Mouse (Mus musculus) neural tube, embryonic 11.5 days (tissue): ENCODE results near the gene Tgfbr3. TPM values are rescaled to one million over a fixed set of nuclear protein-coding genes. Genes with fewer than 3 reads are reported as not detected.

Source experiments
- ATAC-seq: fragments of 200-750 bp; cut with Nextera tagmentation; 2 replicates; pipeline ENCODE4 v1.8.0; 2017; ENCODE audit warnings: moderate number of reproducible peaks, mild to moderate bottlenecking, moderate TSS enrichment, moderate library complexity; ENCODE audit not compliant: insufficient read depth, low FRiP score, low TSS enrichment
- DNase-seq: peaks from one replicate; pipeline ENCODE4 v3.0.0-alpha.2; 2015; ENCODE audit warnings: low spot score
- H3K27ac ChIP-seq: fragments of 300-500 bp; sonication (generic); 2 replicates; pipeline ENCODE4 v1.5.1; 2014; ENCODE audit warnings: low read depth, mild to moderate bottlenecking, low read length
- H3K27me3 ChIP-seq: fragments of 300-500 bp; sonication (generic); 2 replicates; pipeline ENCODE4 v1.6.1; 2014; ENCODE audit warnings: mild to moderate bottlenecking, low read length, mixed read lengths; ENCODE audit not compliant: control insufficient read depth, insufficient read depth
- H3K36me3 ChIP-seq: fragments of 300-500 bp; sonication (generic); 2 replicates; pipeline ENCODE4 v1.6.1; 2014; ENCODE audit warnings: mild to moderate bottlenecking, low read length, moderate library complexity, mixed read lengths; ENCODE audit not compliant: control insufficient read depth, insufficient read depth
- H3K4me1 ChIP-seq: fragments of 300-500 bp; sonication (generic); 2 replicates; pipeline ENCODE4 v1.6.1; 2014; ENCODE audit warnings: low read length, mixed read lengths; ENCODE audit not compliant: control insufficient read depth, insufficient read depth
- H3K4me2 ChIP-seq: fragments of 300-500 bp; sonication (generic); 2 replicates; pipeline ENCODE4 v1.6.1; 2014; ENCODE audit warnings: low read depth, mild to moderate bottlenecking, moderate library complexity
- H3K4me3 ChIP-seq: fragments of 300-500 bp; sonication (generic); 2 replicates; pipeline ENCODE4 v1.5.1; 2014; ENCODE audit warnings: low read depth, low read length
- H3K9ac ChIP-seq: fragments of 300-500 bp; sonication (generic); 2 replicates; pipeline ENCODE4 v1.6.1; 2014; ENCODE audit warnings: mild to moderate bottlenecking, low read length
- H3K9me3 ChIP-seq: fragments of 300-500 bp; sonication (generic); 2 replicates; pipeline ENCODE4 v1.6.1; 2016; ENCODE audit warnings: low read length; ENCODE audit not compliant: control insufficient read depth
- WGBS: fragments of 180-500 bp; shearing (Covaris S2); extraction: QIAGEN DNeasy Blood & Tissue Kit; methylation state at CpG from one replicate; pipeline ENCODE4 v1.1.7; 2014; 5-methylcytosine and 5-hydroxymethylcytosine counted together
- polyA plus RNA-seq: library from polyadenylated mRNA; unstranded; fragments of >200 nt; fragmentation: Nextera tagmentation; extraction: Ambion mirVana; gene quantifications from 2 replicates; pipeline ENCODE4 v1.2.1, GENCODE M21; 2014

The Tgfbr3 gene
- polyA plus RNA-seq, 1 experiment from 2014 or later = 8.2 TPM

- Histone ChIP-seq H3K4me3 (no peak overlapping the region), H3K36me3 (no peaks in the 10 kb centered on the region), H3K4me2 (no peak overlapping the region), H3K27me3 (no peaks in the 10 kb centered on the region), H3K27ac (peak overlapping the region; percentile 50; the same call in 1 of the 2 replicates), H3K9ac (no peak overlapping the region), H3K4me1 (peaks cover 12% of the 10 kb centered on the region), H3K9me3 (no peaks in the 10 kb centered on the region)
- 55% methylated on average over 3 of the region's 3 CpGs for WGBS
- ATAC-seq (no peak), DNase-seq (peak; percentile 43)
Measured at GRCm38 (mm10) chr5:107151320-107151719, 138.1 kb downstream of the Tgfbr3 start.

- peak overlapping the region; percentile 50; the same call in 1 of the 2 replicates for H3K27ac ChIP-seq
- WGBS = 54% methylated on average over 9 of the region's 9 CpGs
- no peak for ATAC-seq
- H3K9me3 ChIP-seq = no peaks in the 10 kb centered on the region
- no peak overlapping the region for H3K4me2 ChIP-seq
- no peaks in the 10 kb centered on the region for H3K27me3 ChIP-seq
- peaks cover 12% of the 10 kb centered on the region for H3K4me1 ChIP-seq
- H3K4me3 ChIP-seq = no peak overlapping the region
- no peak for DNase-seq
- no peaks in the 10 kb centered on the region for H3K36me3 ChIP-seq
- no peak overlapping the region for H3K9ac ChIP-seq
Measured at GRCm38 (mm10) chr5:107150555-107151312, 138.7 kb downstream of the Tgfbr3 start.

GRCm38 (mm10) chr5:107147951-107148766 is 141.3 kb downstream of the Tgfbr3 start:
- H3K4me3 ChIP-seq = no peak overlapping the region
- 41% methylated on average over 13 of the region's 13 CpGs for WGBS
- no peak overlapping the region for H3K27ac ChIP-seq
- DNase-seq (peak; percentile 58), ATAC-seq (peak; percentile 73; the same call in 1 of the 2 replicates)
- no peaks in the 10 kb centered on the region for H3K9me3 ChIP-seq
- H3K4me1 ChIP-seq = peaks cover 12% of the 10 kb centered on the region
- H3K9ac ChIP-seq = no peak overlapping the region
- H3K4me2 ChIP-seq = no peak overlapping the region
- H3K36me3 ChIP-seq = no peaks in the 10 kb centered on the region
- H3K27me3 ChIP-seq = no peaks in the 10 kb centered on the region

- no peak overlapping the region for H3K27ac ChIP-seq
- no peaks in the 10 kb centered on the region for H3K27me3 ChIP-seq
- H3K4me2 ChIP-seq = no peak overlapping the region
- no peaks in the 10 kb centered on the region for H3K36me3 ChIP-seq
- ATAC-seq (no peak), DNase-seq (no peak)
- H3K4me1 ChIP-seq = peaks cover 12% of the 10 kb centered on the region
- no peaks in the 10 kb centered on the region for H3K9me3 ChIP-seq
- no peak overlapping the region for H3K4me3 ChIP-seq
- H3K9ac ChIP-seq = no peak overlapping the region
Measured at GRCm38 (mm10) chr5:107147413-107147812, 142.0 kb downstream of the Tgfbr3 start.

- no peaks in the 10 kb centered on the region for H3K36me3 ChIP-seq
- peaks cover 6% of the 10 kb centered on the region for H3K4me1 ChIP-seq
- H3K27ac ChIP-seq = no peak overlapping the region
- DNase-seq (no peak), ATAC-seq (no peak)
- H3K27me3 ChIP-seq = no peaks in the 10 kb centered on the region
- H3K9me3 ChIP-seq = no peaks in the 10 kb centered on the region
- no peak overlapping the region for H3K4me3 ChIP-seq
- 69% methylated on average over 11 of the region's 11 CpGs for WGBS
- H3K4me2 ChIP-seq = no peak overlapping the region
- H3K9ac ChIP-seq = no peak overlapping the region
Measured at GRCm38 (mm10) chr5:107146111-107146616, 143.3 kb downstream of the Tgfbr3 start.

- Histone ChIP-seq H3K4me2 (no peak overlapping the region), H3K9ac (no peak overlapping the region), H3K9me3 (no peaks in the 10 kb centered on the region), H3K4me3 (no peak overlapping the region), H3K27me3 (no peaks in the 10 kb centered on the region), H3K27ac (no peak overlapping the region), H3K4me1 (peaks cover 5% of the 10 kb centered on the region), H3K36me3 (no peaks in the 10 kb centered on the region)
- DNase-seq (no peak), ATAC-seq (no peak)
- WGBS = 90% methylated on average over 4 of the region's 4 CpGs
Measured at GRCm38 (mm10) chr5:107145125-107145524, 144.3 kb downstream of the Tgfbr3 start.

GRCm38 (mm10) chr5:107144263-107144843 is 145.1 kb downstream of the Tgfbr3 start:
- Histone ChIP-seq H3K9me3 (no peaks in the 10 kb centered on the region), H3K36me3 (no peaks in the 10 kb centered on the region), H3K27ac (no peak overlapping the region), H3K4me3 (no peak overlapping the region), H3K4me2 (no peak overlapping the region), H3K27me3 (no peaks in the 10 kb centered on the region), H3K4me1 (peaks cover 5% of the 10 kb centered on the region), H3K9ac (no peak overlapping the region)
- 39% methylated on average over 9 of the region's 9 CpGs for WGBS
- DNase-seq (no peak), ATAC-seq (peak; percentile 20; the same call in 1 of the 2 replicates)

GRCm38 (mm10) chr5:107143406-107143805 is 146.0 kb downstream of the Tgfbr3 start:
- Histone ChIP-seq H3K4me2 (no peak overlapping the region), H3K9ac (no peak overlapping the region), H3K9me3 (no peaks in the 10 kb centered on the region), H3K27ac (no peak overlapping the region), H3K4me1 (peaks cover 4% of the 10 kb centered on the region), H3K27me3 (no peaks in the 10 kb centered on the region), H3K36me3 (no peaks in the 10 kb centered on the region), H3K4me3 (no peak overlapping the region)
- no peak for DNase-seq
- no peak for ATAC-seq
- 74% methylated on average over 5 of the region's 5 CpGs for WGBS
